Mouse (Mus musculus) heart, adult 11 months (tissue): ENCODE data around the gene Stxbp4.

Experiments used
- DNase-seq: peaks from one replicate; pipeline ENCODE4 v3.0.0; 2022

Stxbp4 gene

DNA sequence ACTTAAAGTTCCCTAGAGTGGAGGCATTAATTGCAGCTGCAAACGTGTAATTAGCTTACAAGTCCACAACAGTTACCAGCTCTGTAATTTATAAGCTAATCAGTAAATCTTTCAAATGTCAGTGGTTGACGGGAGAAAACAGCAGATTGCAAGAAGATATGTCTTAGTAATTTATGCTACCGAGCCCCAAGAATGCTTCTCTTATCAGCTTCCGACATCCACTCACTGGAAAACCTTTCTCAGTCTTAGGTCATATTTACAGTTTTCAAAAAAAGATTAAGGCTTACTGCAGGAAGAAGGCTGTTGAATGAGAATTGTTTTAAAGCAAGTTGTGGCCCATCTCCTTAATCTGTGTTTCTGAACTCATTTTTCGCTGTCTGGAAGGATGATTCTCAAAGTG is 83.9 kb downstream of the Stxbp4 start:
- DNase-seq: peak; percentile 10

DNA sequence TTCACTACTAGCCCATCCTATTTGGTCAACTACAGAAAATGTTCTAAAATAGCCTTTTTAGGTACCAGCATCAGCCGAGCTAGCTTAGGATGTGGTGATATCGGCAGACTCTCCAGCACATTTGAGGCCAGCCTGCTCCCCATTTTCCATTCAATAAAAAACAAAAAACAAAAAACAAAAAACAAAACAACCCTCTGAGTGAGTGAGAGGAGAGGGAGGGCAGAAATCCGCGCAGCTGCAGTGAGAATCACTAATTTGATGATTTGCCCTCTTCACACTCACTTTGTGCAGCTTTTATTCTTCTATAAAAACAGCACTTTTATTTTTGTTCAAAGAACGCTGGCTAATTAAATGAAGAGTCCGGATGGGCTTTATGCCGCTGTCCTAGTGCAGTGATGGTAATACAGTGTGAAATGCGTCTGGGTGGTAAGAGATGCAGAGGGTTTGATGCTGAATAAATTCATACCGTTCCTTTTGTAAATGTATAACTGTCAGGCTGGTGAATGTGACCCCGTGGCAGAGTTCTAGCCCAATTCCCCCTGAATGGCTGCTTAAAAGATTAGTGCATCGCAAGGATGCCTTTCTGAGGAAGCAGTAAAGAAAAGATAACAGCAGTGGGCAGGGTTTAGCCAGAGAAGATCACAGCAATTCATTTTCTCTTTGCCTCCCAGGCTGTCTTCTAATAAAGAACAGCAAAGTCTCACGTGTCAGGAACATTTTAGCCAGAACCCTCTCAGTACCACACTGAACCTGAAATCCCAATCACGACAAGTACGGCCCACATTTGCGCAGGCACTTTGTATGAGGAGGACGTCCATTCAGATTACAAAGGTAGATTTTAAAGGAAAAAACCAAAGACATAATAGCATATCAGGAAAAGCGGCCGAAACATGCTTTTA is 85.3 kb downstream of the Stxbp4 start:
- peak; percentile 61 for DNase-seq

- no peak for DNase-seq
Measured at GRCm38 (mm10) chr11:90548560-90548959, 89.3 kb downstream of the Stxbp4 start.

DNA sequence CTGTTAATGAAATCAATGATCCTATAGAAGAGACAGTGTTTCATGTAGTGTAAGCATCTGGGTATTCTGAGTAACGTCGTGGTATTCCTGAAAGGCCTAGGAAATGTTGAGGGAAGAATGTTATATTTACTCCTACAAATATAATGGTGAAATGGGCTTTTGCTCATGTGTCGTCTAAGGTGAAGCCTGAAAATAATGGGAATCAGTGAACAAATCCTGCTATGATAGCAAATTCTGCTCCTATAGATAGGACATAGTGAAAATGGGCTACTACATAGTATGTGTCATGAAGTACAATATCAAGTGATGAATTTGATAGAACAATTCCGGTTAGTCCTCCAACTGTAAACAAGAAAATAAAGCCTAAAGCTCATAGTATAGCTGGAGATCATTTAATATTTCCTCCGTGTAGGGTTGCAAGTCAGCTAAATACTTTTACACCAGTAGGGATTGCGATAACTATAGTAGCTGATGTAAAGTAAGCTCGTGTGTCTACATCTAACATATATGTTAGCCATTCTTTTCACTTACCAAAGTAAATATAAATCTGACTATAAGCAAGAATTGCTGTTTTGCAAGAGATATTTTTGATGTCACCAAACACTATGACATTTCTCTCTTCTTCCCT is 99.1 kb downstream of the Stxbp4 start:
- no peak for DNase-seq

- no peak for DNase-seq
Measured at GRCm38 (mm10) chr11:90525311-90525710, 112.6 kb downstream of the Stxbp4 start.

- no peak for DNase-seq
Measured at GRCm38 (mm10) chr11:90521040-90521439, 116.8 kb downstream of the Stxbp4 start.

DNA sequence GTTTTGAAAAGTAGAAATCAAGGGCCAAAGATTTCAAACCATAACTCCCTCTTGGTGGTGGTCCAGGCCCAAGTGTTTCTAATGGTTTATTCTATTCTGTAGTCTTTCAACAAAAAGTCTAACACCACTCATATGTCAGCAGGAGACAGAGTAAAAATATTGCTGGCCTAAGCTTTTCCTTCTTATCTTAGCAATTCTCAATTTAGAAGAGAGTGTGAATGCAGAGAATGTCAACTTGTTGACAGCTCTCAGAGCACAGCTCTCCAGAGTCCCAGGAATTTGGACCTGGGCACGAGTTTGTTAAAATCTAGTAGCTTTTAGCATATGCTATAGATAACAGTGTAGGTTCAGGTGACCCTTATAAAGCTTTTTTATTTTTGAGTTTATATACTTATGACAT is 120.1 kb downstream of the Stxbp4 start:
- no peak for DNase-seq

- no peak for DNase-seq
Measured at GRCm38 (mm10) chr11:90512538-90513219, 125.2 kb downstream of the Stxbp4 start.

DNA sequence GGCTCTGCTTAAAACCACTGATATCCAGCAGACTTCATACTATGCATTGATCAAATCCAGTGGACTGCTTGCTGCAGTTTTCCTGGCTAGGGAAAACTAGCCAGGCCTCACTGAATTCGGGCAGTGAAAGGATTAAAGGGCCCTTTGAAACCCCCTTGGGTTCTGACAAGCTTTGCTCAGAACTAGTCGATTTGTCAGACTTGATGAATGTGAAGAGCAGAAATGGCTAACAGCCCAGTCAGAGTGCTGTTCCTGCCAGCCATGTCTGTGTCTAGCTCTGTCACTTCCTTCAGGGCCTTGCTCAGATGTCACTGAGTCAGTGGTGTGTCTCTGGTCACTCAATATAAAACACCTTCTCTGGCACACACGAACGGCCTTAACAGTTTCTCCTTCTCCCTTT is 136.0 kb downstream of the Stxbp4 start:
- peak; percentile 55 for DNase-seq

DNA sequence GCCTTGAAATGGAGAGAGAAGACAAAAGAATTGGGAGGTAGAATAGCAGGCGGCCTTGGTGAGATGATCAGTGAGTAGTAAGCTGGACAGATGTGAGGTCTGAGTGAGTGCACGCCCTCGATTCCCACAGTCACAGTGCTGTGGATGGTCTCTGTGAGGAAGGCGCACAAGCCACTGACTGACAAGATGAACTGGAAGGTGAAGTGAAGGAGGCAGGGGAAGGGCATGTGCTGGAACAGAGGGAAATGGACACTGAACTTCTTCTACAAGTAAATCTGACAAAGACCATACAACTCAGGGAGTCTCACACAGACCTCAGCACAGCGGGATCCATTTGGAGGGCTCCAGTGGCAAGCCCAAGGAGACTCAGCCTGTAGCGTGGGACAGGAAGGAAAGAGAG is 138.0 kb downstream of the Stxbp4 start:
- DNase-seq: peak; percentile 86

- peak; percentile 90 for DNase-seq
Measured at GRCm38 (mm10) chr11:90498461-90498860, 139.4 kb downstream of the Stxbp4 start.

DNA sequence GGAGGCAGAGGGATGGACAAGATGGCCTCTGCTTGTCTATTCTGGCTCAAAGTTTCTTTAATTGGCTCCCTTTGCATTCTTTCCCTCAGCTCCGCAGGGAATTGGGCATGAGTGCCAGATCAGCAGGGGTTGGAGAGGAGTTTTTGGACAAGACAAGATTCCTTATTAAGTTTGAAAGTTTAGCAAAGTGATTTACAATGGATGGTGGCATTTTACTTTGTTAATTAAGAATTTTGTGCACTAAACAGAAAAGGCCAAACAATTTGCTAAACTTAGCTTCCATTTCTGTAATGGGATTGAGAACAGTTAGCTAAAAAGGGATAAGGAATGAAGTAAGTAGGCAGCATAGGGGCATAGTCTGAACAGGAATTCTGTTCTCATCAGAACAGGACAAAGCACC is 142.9 kb downstream of the Stxbp4 start:
- peak; percentile 45 for DNase-seq

DNA sequence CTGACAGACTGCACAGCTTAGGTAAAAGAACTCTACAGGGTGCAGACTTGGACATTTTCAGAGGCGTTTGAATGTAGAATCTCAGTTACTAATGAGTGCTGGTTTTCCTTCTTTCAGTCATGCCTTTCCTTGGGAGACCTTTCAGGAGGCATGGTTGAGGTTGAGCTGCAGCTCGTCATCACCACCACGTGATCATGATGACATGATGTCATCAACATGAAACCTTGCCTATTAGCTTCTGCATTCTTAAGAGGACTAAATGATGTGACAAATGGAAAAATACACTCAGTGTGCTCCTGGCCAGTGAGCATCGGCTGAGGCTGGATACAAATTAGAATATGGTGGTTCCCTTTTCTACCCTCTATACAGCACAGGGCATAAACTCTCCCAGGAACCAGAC is 145.4 kb downstream of the Stxbp4 start:
- peak; percentile 30 for DNase-seq

DNA sequence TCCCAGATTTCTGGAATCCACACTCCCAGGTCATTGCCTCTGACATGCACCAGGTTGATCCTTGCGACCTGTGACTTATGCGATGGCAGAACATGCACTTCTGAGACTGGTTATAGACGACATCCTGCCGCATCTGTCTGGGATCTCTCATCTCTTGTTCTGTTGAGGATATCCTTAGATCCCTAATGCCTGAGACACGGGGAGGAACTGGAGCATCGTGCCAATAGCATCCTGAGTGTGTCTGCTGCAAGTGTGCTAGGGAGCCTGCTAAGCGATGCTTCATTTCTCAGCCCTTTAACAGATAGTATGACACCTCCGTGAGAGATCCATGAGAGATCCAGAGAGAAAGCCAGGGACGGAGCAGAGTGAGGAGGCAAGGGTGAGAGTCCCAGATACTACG is 148.7 kb downstream of the Stxbp4 start:
- peak; percentile 55 for DNase-seq

DNA sequence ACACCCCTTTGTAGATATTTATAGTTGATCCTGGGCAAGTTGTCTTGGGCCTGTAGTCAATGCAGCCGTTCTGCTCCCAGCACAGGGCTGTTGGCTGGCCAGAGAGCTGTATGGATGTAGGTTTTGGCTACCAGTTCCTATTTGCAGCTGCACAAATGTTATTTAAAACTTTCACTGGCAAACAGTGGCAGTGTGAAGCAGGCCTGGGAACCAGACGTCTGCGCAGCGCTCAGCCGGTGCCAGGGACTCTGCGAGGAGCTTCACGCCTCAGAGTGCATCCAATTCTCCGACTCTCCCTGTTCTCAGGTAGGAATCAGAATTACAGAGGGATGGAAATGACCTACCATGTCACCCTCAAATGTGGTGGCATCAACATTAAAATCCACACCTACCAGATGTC is 150.2 kb downstream of the Stxbp4 start:
- peak; percentile 72 for DNase-seq

DNA sequence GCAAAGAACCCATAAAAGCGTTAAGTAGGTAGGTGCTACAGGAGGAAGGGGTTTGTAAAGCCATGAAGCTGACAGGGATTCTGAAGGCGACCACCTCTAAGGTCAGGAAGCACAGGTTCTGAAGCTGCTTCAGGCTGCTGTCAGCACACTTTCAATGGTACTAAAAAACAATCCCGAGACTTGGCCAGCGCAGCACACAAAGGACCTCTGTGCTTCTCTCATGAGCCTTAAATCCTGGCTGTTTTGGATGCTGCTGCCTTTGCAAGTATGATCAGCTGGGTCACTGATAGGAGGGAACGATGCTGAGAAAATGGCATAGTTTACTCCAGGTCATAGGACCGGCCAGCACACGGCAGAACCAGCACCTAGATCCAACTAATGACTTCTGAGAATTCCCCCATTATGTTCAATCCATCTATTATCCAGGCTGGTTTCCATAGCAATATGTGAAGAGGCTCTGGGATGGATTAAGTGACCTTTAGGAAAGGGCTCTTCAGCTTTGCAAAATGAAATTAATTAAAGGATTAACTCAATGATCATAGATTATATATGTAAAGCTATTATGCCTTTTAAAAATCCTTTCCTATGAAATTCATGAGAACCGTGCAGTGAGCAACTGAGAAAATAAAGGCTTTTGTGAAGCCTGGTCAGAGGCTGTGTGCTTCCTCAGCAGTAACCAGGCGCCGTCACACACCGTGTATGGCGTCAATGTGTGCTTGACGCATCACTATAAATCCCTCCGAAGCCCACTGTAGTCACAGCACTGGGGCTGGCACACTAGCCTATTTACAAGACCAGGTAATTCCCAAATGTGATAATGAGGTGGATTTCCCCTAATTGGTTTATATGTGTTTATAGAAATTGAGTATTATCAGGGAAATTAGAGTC is 152.9 kb downstream of the Stxbp4 start:
- DNase-seq: peak; percentile 65

DNA sequence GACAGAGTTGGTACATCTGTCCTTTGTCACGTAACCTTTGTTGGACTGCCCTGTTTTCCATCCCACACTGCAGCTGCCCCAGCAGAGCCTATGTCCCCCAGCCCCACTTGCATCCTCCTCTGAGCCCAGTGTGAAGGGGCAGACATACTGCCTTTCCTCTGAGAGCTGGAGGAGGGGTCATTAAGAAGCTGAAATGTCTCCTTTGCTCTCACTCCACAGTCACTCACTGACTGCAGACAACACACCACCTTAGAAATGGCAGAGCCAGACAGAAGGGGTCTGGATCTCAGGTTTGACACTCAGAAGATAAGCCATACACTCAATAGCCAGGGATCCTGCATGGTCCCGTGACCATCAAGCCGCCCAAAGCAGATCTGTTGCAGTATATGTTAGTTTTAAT is 154.1 kb downstream of the Stxbp4 start:
- DNase-seq: peak; percentile 52

GRCm38 (mm10) chr11:90481828-90482227 is 156.1 kb downstream of the Stxbp4 start:
- peak; percentile 17 for DNase-seq

GRCm38 (mm10) chr11:90470271-90470670 is 167.6 kb downstream of the Stxbp4 start:
- DNase-seq: peak; percentile 36

- DNase-seq: no peak
Measured at GRCm38 (mm10) chr11:90464046-90464595, 173.8 kb downstream of the Stxbp4 start.

- DNase-seq: peak; percentile 55
Measured at GRCm38 (mm10) chr11:90460458-90460857, 177.4 kb downstream of the Stxbp4 start.

DNA sequence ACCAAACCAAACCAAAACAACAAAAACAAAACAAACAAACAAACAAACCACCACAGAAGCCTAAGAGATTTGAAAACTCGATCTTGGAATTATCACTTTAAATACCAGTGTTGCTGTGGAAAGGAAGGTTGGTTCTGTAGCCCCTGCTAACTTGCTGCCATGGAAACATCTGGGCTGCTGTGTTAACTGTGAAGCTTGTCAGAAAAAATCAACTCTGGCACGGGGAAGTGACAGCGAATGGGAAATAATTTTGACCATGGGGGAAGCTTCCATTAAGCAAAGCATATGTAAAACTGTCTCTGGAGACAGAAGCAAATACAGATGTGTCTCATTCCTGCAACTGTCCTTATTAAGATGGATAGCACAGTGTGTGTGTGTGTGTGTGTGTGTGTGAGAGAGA is 185.8 kb downstream of the Stxbp4 start:
- peak; percentile 64 for DNase-seq
